Mouse (Mus musculus): ENCODE measurements around the gene 1810046K07Rik. TPM values are rescaled to one million over a fixed set of nuclear protein-coding genes. Genes with fewer than 3 reads are reported as not detected.

The 1810046K07Rik gene
- total RNA-seq, 2 experiments from 2014 or later, result not detected

DNA sequence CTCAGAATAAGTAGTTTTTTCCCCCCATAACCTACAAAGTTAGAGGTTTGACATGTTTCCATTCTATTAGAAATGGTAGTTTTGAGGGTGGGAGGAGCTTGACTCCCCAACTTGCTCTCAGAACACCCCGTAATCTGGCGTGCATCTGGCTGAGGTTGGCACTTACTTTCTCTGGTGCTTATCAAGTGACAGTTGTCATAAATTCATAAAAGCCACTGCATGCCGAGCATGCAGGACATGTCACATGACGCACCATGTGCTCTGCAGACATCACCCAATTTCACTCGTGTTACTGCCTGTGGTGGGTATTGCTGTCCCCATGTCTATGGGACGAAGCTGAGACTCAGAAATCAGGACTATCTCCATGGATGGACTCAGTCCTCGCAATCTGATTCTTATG lies 18.2 kb downstream of the 1810046K07Rik start:
- intact Hi-C loops (cut with DNase I), result no loop called here
- no peak for DNase-seq (ENCODE audit: low spot score in 2 of 2)

- no peak for DNase-seq (ENCODE audit: low spot score in 2 of 2)
- intact Hi-C loops (cut with DNase I), result no loop called here
These were observed 22.4 kb downstream of the 1810046K07Rik start for GRCm38 (mm10) chr9:51306351-51306750.

GRCm38 (mm10) chr9:51305146-51305545 lies 23.6 kb downstream of the 1810046K07Rik start:
- intact Hi-C loops (cut with DNase I), result no loop called here
- DNase-seq (ENCODE audit: low spot score in 2 of 2), result peak; percentile 33 to 75

GRCm38 (mm10) chr9:51303980-51304379 lies 24.7 kb downstream of the 1810046K07Rik start:
- intact Hi-C loops (cut with DNase I), result no loop called here
- no peak for DNase-seq (ENCODE audit: low spot score in 2 of 2)

- intact Hi-C loops (cut with DNase I), result loop anchor here (5.0 to 10.0 kb wide), 2 partner anchors 116 to 449 kb away; partner anchors contain the start of gene Ppp2r1b
- DNase-seq (ENCODE audit: low spot score in 2 of 2), result no peak
These were observed 35.2 kb downstream of the 1810046K07Rik start for GRCm38 (mm10) chr9:51293541-51293940.

DNA sequence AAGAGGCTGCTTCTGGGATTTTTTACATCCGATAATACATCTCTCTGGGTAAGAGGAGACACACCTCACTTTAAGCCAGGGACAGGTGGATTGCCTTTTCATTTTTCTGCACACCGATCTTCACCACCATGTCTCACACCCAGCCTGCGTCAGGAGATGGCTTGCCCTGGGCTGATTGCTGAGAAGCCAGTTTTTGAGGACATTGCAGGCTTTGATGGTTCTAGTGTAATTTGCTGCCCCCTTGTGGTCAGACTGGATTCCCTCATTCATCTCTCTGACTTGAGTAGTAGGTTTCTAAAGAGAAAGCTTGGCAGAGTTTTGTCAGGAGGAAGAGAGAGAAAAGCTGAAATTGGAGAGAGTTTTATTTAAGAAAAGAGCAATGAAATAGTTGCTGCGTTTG lies 36.0 kb downstream of the 1810046K07Rik start:
- intact Hi-C loops (cut with DNase I), result loop anchor here (1.0 to 10.0 kb wide), 3 partner anchors 115 to 448 kb away; partner anchors contain the start of gene Ppp2r1b
- peak; percentile 90 to 92 for DNase-seq (ENCODE audit: low spot score in 2 of 2)

- DNase-seq (ENCODE audit: low spot score in 2 of 2), result no peak
- intact Hi-C loops (cut with DNase I), result loop anchor here (5.0 to 10.0 kb wide), 2 partner anchors 114 to 446 kb away; partner anchors contain the start of gene Ppp2r1b
These were observed 37.7 kb downstream of the 1810046K07Rik start for GRCm38 (mm10) chr9:51290980-51291379.

GRCm38 (mm10) chr9:51286079-51286478 lies 42.6 kb downstream of the 1810046K07Rik start:
- no peak for DNase-seq (ENCODE audit: low spot score in 2 of 2)
- intact Hi-C loops (cut with DNase I), result no loop called here

DNA sequence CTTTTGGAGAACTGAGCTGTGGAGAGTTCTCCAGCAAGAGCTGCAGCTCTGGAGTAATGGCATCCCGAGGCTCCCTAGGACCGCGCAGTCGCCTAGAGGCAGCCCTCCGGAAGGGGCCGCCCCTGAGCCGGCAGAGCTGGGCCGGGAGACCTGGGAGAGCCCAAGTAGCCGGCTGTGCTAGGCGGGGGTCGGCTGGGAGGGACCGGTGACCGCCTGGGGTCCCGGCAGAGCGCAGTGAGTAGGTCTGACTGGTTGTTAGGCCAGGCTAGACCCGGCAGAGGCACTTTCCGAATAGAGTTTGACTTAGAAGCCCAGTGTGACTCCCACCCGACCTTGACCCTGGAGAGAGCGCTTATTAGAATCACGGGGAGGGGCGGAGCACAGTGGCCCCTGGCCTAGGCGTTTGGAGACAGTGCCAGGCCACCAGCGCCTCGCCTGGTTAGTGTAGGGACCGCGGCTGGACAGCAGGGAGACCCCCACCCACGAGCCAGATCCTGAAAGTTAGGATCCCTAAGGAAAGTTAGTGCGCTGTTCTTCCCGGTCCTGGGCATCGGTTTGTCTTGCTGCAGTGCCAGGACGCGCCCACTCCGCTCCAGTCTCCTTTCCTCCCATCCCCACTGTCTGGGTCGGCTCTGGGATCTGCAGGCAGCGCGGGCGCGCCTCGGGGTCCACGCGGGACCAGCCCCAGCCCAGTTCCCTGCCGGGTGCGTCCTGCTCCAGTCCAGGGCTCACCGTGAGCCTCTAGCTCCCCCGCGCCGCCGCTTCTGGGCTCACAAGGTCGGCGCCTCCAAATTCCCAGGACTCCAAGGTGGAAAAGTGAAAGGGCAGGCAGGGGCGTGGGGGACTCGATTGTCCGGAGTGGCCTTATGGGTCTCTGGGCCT lies 50.0 kb downstream of the 1810046K07Rik start, which contains the start of gene Colca2:
Gene Colca2, minus strand, starts transcription at position 70 of the 882 bp plus-strand sequence.
- DNase-seq (ENCODE audit: low spot score in 2 of 2), result peak; percentile 39 to 65
- intact Hi-C loops (cut with DNase I), result no loop called here

DNA sequence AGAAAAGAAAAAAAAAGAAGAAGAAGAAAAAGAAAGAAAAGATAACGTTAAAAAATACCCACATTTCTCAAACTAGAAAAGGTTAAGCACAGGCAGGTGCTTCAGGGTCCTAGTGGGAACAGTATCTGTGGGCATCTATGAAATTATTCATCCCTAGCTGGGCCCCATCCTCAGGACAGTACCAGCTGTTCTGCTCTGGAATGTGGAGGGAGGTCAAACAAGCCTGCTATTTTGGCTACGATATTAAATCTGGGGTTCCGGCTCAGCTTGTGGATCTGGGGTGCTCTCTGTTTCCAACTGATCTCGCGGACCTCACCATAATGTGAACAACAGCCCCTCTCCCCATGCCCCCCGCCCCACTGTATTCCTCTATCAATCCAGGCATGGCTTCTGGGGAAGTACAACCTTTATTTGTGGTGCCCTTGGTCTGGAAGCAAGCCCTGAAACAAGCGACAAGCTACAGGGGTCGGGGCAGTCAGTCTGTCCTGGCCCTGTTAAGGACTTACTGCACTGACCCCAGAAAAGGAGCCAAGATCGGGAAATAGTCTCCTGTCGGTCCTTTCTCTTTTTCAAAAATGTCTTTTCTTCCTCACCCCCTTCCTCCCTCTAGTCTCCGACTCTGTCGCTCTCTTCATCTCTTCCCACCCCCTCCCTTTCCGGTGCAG lies 50.8 kb downstream of the 1810046K07Rik start:
- intact Hi-C loops (cut with DNase I), result no loop called here
- no peak for DNase-seq (ENCODE audit: low spot score in 2 of 2)

DNA sequence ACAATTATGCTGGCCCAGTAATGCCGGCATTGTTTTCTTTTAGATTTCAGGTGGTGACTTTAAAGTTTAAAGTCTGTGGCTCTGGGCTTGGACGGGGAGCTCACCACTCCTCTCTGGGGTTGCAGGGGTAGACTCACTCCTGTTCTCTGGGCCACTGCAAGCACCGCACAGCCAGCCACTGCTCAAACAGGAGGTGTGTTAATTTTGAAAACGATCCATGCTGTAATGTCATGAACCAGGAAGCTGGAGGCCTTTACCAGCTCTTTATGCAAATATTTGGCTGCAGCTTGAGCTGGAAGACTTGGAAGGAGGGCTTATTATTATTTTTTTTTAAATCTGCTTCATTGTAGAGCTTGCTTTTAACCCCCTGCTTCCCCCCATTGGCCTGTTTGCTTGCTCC lies 54.0 kb downstream of the 1810046K07Rik start:
- intact Hi-C loops (cut with DNase I), result no loop called here
- DNase-seq (ENCODE audit: low spot score in 2 of 2), result no peak

DNA sequence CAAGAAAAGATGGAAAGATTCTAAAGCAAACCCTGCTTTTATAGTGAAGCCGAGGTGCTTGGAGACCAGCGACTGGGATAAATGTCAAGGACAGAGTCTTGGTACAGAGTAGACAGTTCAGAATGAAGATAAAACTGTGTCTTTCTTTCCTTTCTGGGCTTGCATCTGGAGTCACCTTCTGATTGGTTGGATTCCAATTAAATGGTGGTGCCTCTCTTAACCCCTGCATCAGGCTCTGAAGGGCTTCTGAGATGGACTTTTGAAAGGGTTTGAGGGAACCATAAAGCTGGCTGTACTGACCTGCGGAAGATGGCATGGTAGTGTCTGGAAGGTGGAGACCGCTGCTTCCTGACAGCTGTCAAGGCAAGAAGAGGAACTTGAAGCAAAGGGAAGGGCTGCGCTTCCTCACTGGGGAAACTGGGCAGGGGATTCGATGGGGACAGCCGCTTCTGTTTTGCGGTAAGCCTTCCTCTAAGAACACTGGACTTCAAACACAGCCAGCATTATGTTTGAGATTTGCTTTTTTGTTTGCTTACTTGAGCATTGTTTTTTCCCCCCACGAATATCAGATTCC lies 55.0 kb downstream of the 1810046K07Rik start:
- DNase-seq (ENCODE audit: low spot score in 2 of 2), result no peak
- intact Hi-C loops (cut with DNase I), result no loop called here

GRCm38 (mm10) chr9:51272102-51272501 lies 56.6 kb downstream of the 1810046K07Rik start:
- intact Hi-C loops (cut with DNase I), result no loop called here
- DNase-seq (ENCODE audit: low spot score in 2 of 2), result no peak

DNA sequence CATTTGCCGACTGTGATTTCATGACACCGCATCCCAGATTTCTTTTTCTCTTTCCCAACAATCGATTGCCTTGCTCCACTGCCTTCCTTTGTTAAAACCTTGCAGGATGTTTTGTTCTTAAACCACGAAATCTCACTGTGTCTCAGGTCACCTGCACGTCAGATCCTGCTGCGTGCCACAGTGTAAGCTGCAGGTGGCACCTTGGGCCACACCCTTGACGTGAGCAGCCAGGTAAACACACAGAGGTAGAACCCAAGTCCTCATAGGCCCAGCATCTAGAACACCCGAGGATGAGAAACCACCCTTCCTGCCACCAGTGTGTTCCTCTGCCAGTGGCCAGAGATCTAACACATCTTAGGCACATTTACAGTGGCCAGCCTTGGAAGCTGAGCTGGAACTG lies 57.6 kb downstream of the 1810046K07Rik start:
- no peak for DNase-seq (ENCODE audit: low spot score in 2 of 2)
- intact Hi-C loops (cut with DNase I), result no loop called here

DNA sequence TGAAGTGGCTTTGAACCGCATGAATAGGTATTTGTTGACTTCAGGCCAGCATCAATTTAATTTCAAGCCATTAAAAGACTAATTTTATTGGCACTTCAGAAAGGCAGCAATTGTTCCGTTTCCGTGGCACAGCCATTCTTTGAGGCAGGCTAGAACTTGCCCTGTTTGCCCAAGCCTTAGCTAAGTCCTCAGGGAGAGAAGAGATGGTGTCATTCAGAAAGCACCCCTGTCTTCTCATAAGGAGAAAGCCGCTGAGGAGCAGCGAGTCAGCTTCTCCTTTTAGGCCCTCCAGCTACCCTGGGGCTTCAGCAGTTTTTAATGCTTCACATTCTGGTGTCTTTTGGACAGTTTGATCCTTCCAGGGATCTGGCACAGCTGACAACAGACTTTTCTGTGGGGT lies 59.9 kb downstream of the 1810046K07Rik start:
- no peak for DNase-seq (ENCODE audit: low spot score in 2 of 2)
- intact Hi-C loops (cut with DNase I), result no loop called here

- no peak for DNase-seq (ENCODE audit: low spot score in 2 of 2)
- intact Hi-C loops (cut with DNase I), result no loop called here
These were observed 70.3 kb downstream of the 1810046K07Rik start for GRCm38 (mm10) chr9:51258426-51258825.

- intact Hi-C loops (cut with DNase I), result no loop called here
These were observed 71.8 kb downstream of the 1810046K07Rik start for GRCm38 (mm10) chr9:51256780-51257502.

More at GRCm38 (mm10) chr9:51256780-51257502, 71.8 kb downstream of the 1810046K07Rik start:
- no peak for DNase-seq (ENCODE audit: low spot score in 2 of 2)
